Comparison of ENCODE assay signal across 25 mouse cellular contexts in genomic region chr10:21444410-21444809, GRCm38 (mm10).
DNase-seq lines count a peak whose midpoint lies in the region; ATAC-seq and TF ChIP-seq lines count a peak whose summit lies in the region.
"Had no signal": no experiment of that assay in that cellular context is flagged by ENCODE, and none has a peak within 500 bp of the region (broad histone marks: within the 10 kb centered on the region; RNA-seq: fewer than 3 reads in every experiment).

No protein-coding gene starts in this region.

- no peaks in the 10 kb centered on the region for H3K36me3 ChIP-seq in CH12.LX (replicated peaks in 1 of 2; ENCODE audit: control insufficient read depth in 1 of 2, insufficient read depth in 1 of 2, low read length in 1 of 2)
- no peaks in the 10 kb centered on the region for H3K36me3 ChIP-seq in liver, adult 2 months (ENCODE audit: control insufficient read depth, insufficient read depth, low read length)
- no peaks in the 10 kb centered on the region for H3K36me3 ChIP-seq in liver, embryonic 16.5 days (ENCODE audit: control insufficient read depth, insufficient read depth)
- H3K36me3 ChIP-seq: hindbrain, embryonic 15.5 days; limb, embryonic 12.5 days; lung, embryonic 15.5 days; midbrain, embryonic 12.5 days; neural tube, embryonic 13.5 days had no signal

- no peak overlapping the region for H3K4me3 ChIP-seq in layer of hippocampus, adult 2 months
- no peak overlapping the region for H3K4me3 ChIP-seq in CH12.LX (replicated peaks in 1 of 3; ENCODE audit: low read depth in 2 of 3, low read length in 2 of 3, poor library complexity in 1 of 3)
- H3K4me3 ChIP-seq in liver, adult 2 months (ENCODE audit: insufficient read depth, low read depth, low read length) = no peak overlapping the region
- no peak overlapping the region for H3K4me3 ChIP-seq in liver, embryonic 16.5 days (ENCODE audit: low read depth, low read length)
- H3K4me3 ChIP-seq: forebrain, embryonic 13.5 days; hindbrain, embryonic 15.5 days; limb, embryonic 12.5 days; lung, embryonic 15.5 days; midbrain, embryonic 12.5 days; myocyte; neural tube, embryonic 13.5 days had no signal

- H3K9me3 ChIP-seq in CH12.LX (replicated peaks; ENCODE audit: low read length) = no peaks in the 10 kb centered on the region
- H3K9me3 ChIP-seq in liver, embryonic 16.5 days (replicated peaks; ENCODE audit: control insufficient read depth, low read length) = no peaks in the 10 kb centered on the region
- H3K9me3 ChIP-seq: forebrain, embryonic 13.5 days; hindbrain, embryonic 15.5 days; limb, embryonic 12.5 days; lung, embryonic 15.5 days; midbrain, embryonic 12.5 days; neural tube, embryonic 13.5 days had no signal

- H3K27me3 ChIP-seq in CH12.LX (replicated peaks) = no peaks in the 10 kb centered on the region
- no peaks in the 10 kb centered on the region for H3K27me3 ChIP-seq in liver, adult 2 months (ENCODE audit: control insufficient read depth, insufficient read depth, low read length)
- no peaks in the 10 kb centered on the region for H3K27me3 ChIP-seq in liver, embryonic 16.5 days (ENCODE audit: control insufficient read depth, insufficient read depth, low read depth, low read length)
- H3K27me3 ChIP-seq: forebrain, embryonic 13.5 days; hindbrain, embryonic 15.5 days; limb, embryonic 12.5 days; lung, embryonic 15.5 days; midbrain, embryonic 12.5 days; neural tube, embryonic 13.5 days had no signal

- ATAC-seq in liver, embryonic 16.5 days (ENCODE audit: low read depth) = peak; percentile 90
- ATAC-seq: CD4-positive, CD25-positive, alpha-beta regulatory T cell, adult 4 months; Patski had no signal

- no peak for TF ChIP-seq POLR2A in CH12.LX (IDR thresholded peaks at IDR 0.05; ENCODE audit: low read depth, low read length)
- TF ChIP-seq POLR2A in liver, adult 2 months (IDR thresholded peaks at IDR 0.05; ENCODE audit: extremely low read depth, insufficient read depth, low read length) = no peak

- 30% methylated on average over 9 of the region's 9 CpGs for WGBS in liver, adult 2 months
- WGBS in liver, embryonic 16.5 days (ENCODE audit: insufficient replicate concordance) = 43% methylated on average over 9 of the region's 9 CpGs

- in situ Hi-C loops in CH12.LX (cut with MboI; ENCODE audit: low pct_ligation_motif_present, low pct_unique_long_range_greater_than_20kb, low sequenced_read_pairs) = loop anchor here (10.0 kb wide), 1 partner anchor 50 kb away; no protein-coding TSS in a partner anchor

- H3K27ac ChIP-seq in layer of hippocampus, adult 2 months = peak overlapping the region; percentile 80
- H3K27ac ChIP-seq in CH12.LX (ENCODE audit: insufficient read depth, low read depth) = no peak overlapping the region
- H3K27ac ChIP-seq in liver, adult 2 months (replicated peaks; ENCODE audit: insufficient read depth, low read depth, low read length) = peak overlapping the region; percentile 65
- H3K27ac ChIP-seq in liver, embryonic 16.5 days (ENCODE audit: low read length) = peak overlapping the region; percentile 73; the same call in 1 of the 2 replicates
- H3K27ac ChIP-seq: forebrain, embryonic 13.5 days; hindbrain, embryonic 15.5 days; kidney, postnatal 0 days; limb, embryonic 12.5 days; lung, embryonic 15.5 days; midbrain, embryonic 12.5 days; neural tube, embryonic 13.5 days had no signal

- H3K4me2 ChIP-seq in CH12.LX (ENCODE audit: insufficient read depth, low read depth, poor library complexity, severe bottlenecking) = 0 out of 2 replicates have a peak overlapping the region, but pooled peaks have one; percentile 1
- no peak overlapping the region for H3K4me2 ChIP-seq in liver, embryonic 16.5 days (ENCODE audit: low read depth, low read length)
- H3K4me2 ChIP-seq: forebrain, embryonic 13.5 days; hindbrain, embryonic 15.5 days; limb, embryonic 12.5 days; lung, embryonic 15.5 days; midbrain, embryonic 12.5 days; neural tube, embryonic 13.5 days had no signal

- TF ChIP-seq EP300 in CH12.LX (IDR thresholded peaks at IDR 0.05; ENCODE audit: low read length) = no peak

- TF ChIP-seq RAD21 in CH12.LX (IDR thresholded peaks at IDR 0.05; ENCODE audit: low read depth, low read length) = no peak

- TF ChIP-seq CTCF in layer of hippocampus, adult 2 months (conservative IDR thresholded peaks at IDR 0.05) = no peak
- TF ChIP-seq CTCF in CH12.LX (conservative IDR thresholded peaks at IDR 0.05 in 1 of 2, IDR thresholded peaks at IDR 0.05 in 1 of 2; ENCODE audit: low read depth in 2 of 2, low read length in 2 of 2) = no peak
- 0 out of 2 replicates have a peak, but pooled peaks have one; percentile 4 for TF ChIP-seq CTCF in liver, adult 2 months (IDR thresholded peaks at IDR 0.05; ENCODE audit: low read depth, low read length)

- H3K9ac ChIP-seq in CH12.LX (ENCODE audit: insufficient read depth, low read depth) = no peak overlapping the region
- 0 out of 2 replicates have a peak overlapping the region, but pooled peaks have one; percentile 0 for H3K9ac ChIP-seq in liver, adult 2 months (ENCODE audit: low read depth, low read length)
- no peak overlapping the region for H3K9ac ChIP-seq in liver, embryonic 16.5 days (ENCODE audit: low read depth, low read length)
- H3K9ac ChIP-seq: forebrain, embryonic 13.5 days; hindbrain, embryonic 15.5 days; limb, embryonic 12.5 days; lung, embryonic 15.5 days; midbrain, embryonic 12.5 days; neural tube, embryonic 13.5 days had no signal

- dilution Hi-C loops in CH12.LX (cut with MboI; ENCODE audit: extremely low pct_ligation_motif_present, extremely low pct_unique_long_range_greater_than_20kb, low sequenced_read_pairs) = no loop called here

- no peak for DNase-seq in layer of hippocampus, adult 2 months (ENCODE audit: low spot score in 2 of 2)
- no peak for DNase-seq in layer of hippocampus, adult 18-20 months (ENCODE audit: low spot score in 2 of 2)
- DNase-seq in CH12.LX (ENCODE audit: extremely low read depth) = peak; percentile 48
- peak; percentile 99 for DNase-seq in liver, adult 2 months (ENCODE audit: extremely low read depth, low read depth, low spot score)
- DNase-seq in embryo, embryonic 9.5 days (ENCODE audit: extremely low spot score) = no peak
- DNase-seq in lung, postnatal 14 days = no peak
- no peak for DNase-seq in layer of hippocampus, postnatal 10 days (ENCODE audit: low spot score in 2 of 2)
- DNase-seq: cerebellum, adult 11-12 months; cerebellum, postnatal 10 days; gastrocnemius, postnatal 36 days; heart, postnatal 36 days; kidney, adult 2 months; thymus, adult 2 months; thymus, postnatal 4 days had no signal

- H3K79me2 ChIP-seq in CH12.LX (replicated peaks; ENCODE audit: control insufficient read depth, extremely low read depth, insufficient read depth, poor library complexity, severe bottlenecking) = no peaks in the 10 kb centered on the region
- H3K79me2 ChIP-seq in liver, adult 2 months (ENCODE audit: control insufficient read depth, insufficient read depth, low read length) = no peaks in the 10 kb centered on the region

- H3K4me1 ChIP-seq in CH12.LX (ENCODE audit: control insufficient read depth in 1 of 2, insufficient read depth in 2 of 2) = peaks cover 10 to 43% of the 10 kb centered on the region in 2 experiments
- H3K4me1 ChIP-seq in liver, adult 2 months (ENCODE audit: control insufficient read depth, insufficient read depth, low read length) = peaks cover 46% of the 10 kb centered on the region
- no peaks in the 10 kb centered on the region; the same call in none of the 2 replicates for H3K4me1 ChIP-seq in liver, embryonic 16.5 days (ENCODE audit: control insufficient read depth, low read depth, low read length)
- H3K4me1 ChIP-seq: hindbrain, embryonic 15.5 days had no signal

TF ChIP-seq in CH12.LX, 34 proteins besides CTCF, POLR2A, EP300 and RAD21:
- TF ChIP-seq HCFC1 (IDR thresholded peaks at IDR 0.05; ENCODE audit: low read depth, low read length) (no peak), ETS1 (conservative IDR thresholded peaks at IDR 0.05; ENCODE audit: low read depth, low read length) (no peak), ZC3H11A (IDR thresholded peaks at IDR 0.05; ENCODE audit: low read depth, low read length) (no peak), USF1 (IDR thresholded peaks at IDR 0.05; ENCODE audit: low read depth, low read length) (no peak), JUN (IDR thresholded peaks at IDR 0.05; ENCODE audit: insufficient read depth, low read depth, low read length) (no peak), ZNF384 (IDR thresholded peaks at IDR 0.05; ENCODE audit: low read depth, low read length) (no peak), CHD1 (IDR thresholded peaks at IDR 0.05; ENCODE audit: low read depth, low read length) (no peak), IRF4 (IDR thresholded peaks at IDR 0.05; ENCODE audit: low read depth, low read length) (no peak), RCOR1 (conservative IDR thresholded peaks at IDR 0.05; ENCODE audit: low read depth, low read length) (no peak), TCF12 (IDR thresholded peaks at IDR 0.05; ENCODE audit: low read depth, low read length) (no peak), JUND (conservative IDR thresholded peaks at IDR 0.05; ENCODE audit: low read depth, low read length) (no peak), KAT2A (IDR thresholded peaks at IDR 0.05; ENCODE audit: insufficient replicate concordance, low read length) (no peak), NELFE (IDR thresholded peaks at IDR 0.05; ENCODE audit: low read depth, low read length) (no peak), UBTF (IDR thresholded peaks at IDR 0.05; ENCODE audit: low read depth, low read length) (no peak), MAFK (IDR thresholded peaks at IDR 0.05; ENCODE audit: insufficient replicate concordance, low read length) (no peak), MAX (IDR thresholded peaks at IDR 0.05; ENCODE audit: low read length) (no peak; the same call in 1 of the 2 replicates), ZMIZ1 (IDR thresholded peaks at IDR 0.05; ENCODE audit: low read depth, low read length) (no peak), POLR2AphosphoS2 (IDR thresholded peaks at IDR 0.05; ENCODE audit: low read depth, low read length) (no peak)

Comparison
In these comparisons a context has a peak if more than half of its experiments do, and no peak if none do; other contexts are left out.
1. DNase-seq: peak in CH12.LX (single experiment) and liver, adult 2 months (single experiment); none in layer of hippocampus, adult 2 months (0 of 2), layer of hippocampus, adult 18-20 months (0 of 2), embryo, embryonic 9.5 days (single experiment), lung, postnatal 14 days (single experiment) and layer of hippocampus, postnatal 10 days (0 of 2).